Mouse (Mus musculus) heart, embryonic 13.5 days (tissue): Measurements from ENCODE around the gene Alas2. TPM values are rescaled to one million over a fixed set of nuclear protein-coding genes. Genes with fewer than 3 reads are reported as not detected.

ENCODE experiments used
- microRNA-seq: library from miRNA; unstranded; fragments of <30 nt; microRNA quantifications from one replicate; pipeline ENCODE4, GENCODE M21; 2016
- polyA plus RNA-seq: library from polyadenylated mRNA; unstranded; fragments of >200 nt; fragmentation: Nextera tagmentation; extraction: Ambion mirVana; gene quantifications from 2 replicates; pipeline ENCODE4 v1.2.1, GENCODE M21; 2015

The Alas2 gene
- polyA plus RNA-seq, 1 experiment from 2014 or later = 307 TPM

Small RNA genes within 50 kb of the gene (microRNA-seq; reads per million reads assigned to microRNA genes)
- gene Mir3620 = not detected

Other genes with a start within 250 kb of the Alas2 start
- 17.9 and 19.4 TPM in 2 replicates for gene Tmem29, start 88.2 kb upstream of the Alas2 start, polyA plus RNA-seq
- gene Pfkfb1, start 40.9 kb downstream of the Alas2 start, polyA plus RNA-seq = 5.3 and 5.7 TPM in 2 replicates
- 12.8 TPM in 2 replicates for gene Apex2, start 42.5 kb downstream of the Alas2 start, polyA plus RNA-seq
- gene Tro, start 110.2 kb downstream of the Alas2 start, polyA plus RNA-seq = 17.6 and 18.6 TPM in 2 replicates